Mouse (Mus musculus) cerebellum, postnatal 10 days (tissue): ENCODE data around the gene Dcaf8.

Experiments
- DNase-seq, 2 experiments: peaks; one replicate each; pipeline ENCODE4 v3.0.0; 2021; ENCODE audit warnings: mixed read lengths in 2 of 2

Dcaf8 gene

DNA sequence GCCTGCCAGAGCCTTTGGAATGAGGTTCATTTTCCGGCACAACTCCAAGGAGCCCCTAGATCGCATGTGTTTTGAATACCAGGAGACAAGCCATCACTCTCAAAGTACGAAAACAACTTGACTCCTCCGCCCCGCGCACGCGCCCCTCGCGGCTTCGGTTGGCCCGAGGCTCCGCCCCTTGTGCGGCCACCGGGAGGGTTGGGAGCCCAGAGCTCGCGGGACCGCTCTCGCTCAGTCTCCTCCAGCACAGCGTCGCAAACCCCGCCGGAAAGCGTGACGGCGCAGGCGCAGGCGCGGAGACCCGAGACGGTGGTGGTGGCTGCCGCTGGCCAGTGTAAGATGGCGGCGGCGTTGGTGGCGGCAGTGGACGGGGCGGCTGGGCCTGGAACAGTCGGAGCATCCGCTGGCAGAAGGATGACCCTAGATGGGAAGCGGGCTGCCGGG lies at the start of gene Dcaf8:
Gene Dcaf8 (plus strand): TSS at position 250 of the 444 bp plus-strand sequence.
- DNase-seq, result peak; percentile 97 to 98

- DNase-seq, result peak; percentile 65 to 73
These were observed 48.4 kb upstream of the Dcaf8 start for GRCm38 (mm10) chr1:172099325-172100033.

GRCm38 (mm10) chr1:172103619-172104018 lies 44.3 kb upstream of the Dcaf8 start:
- no peak for DNase-seq

DNA sequence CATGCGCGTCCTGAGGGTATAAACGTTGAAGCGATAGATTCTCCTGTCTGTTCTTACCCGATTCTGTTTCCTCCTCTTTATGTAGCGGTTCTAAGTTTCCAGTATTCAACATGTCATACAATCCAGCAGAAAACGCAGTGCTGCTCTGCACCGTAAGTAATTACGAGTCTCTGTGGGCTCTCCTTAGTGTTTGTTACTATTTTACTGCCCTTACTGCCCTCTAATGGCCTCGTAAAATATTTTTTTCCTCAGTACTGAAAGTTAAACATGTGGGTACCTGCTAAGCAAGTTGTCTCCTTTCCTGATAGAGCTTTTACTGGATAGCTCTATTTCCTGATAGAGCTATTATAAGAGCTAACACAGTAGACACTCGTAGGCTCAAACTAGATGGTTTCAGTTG lies 42.8 kb upstream of the Dcaf8 start:
- no peak for DNase-seq

DNA sequence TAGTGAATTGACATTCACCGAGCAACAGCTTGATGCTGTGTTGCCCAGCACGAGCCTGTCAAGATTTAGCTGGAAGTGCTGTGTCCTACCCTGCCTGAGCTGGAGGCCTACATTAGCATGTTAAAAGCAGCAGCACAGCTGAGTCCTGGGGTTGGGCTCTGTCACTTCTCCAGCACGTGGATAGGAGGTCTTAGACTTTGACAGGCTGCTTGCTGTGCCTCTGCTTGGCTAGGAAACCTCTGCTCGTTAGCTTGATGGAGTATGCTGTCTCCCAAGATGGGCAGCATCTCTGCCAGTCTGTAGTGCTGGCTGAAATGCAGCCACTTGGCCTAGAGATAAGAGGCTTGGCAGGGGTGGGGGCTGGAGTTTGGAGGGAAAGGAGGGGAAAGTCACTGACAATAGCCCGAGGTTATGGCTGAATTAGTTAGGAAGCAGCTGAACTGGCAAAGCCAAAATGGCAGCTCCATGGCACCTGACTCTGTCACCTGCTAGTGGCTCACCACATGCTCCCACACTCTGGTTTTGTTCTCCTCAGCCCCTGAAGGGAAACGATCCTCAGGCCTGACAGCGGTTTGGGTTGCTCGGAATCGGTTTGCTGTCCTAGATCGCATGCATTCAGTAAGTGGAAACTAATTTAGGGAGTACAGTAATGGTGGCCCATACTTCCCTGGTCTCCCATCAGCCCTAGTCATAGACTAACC lies 40.0 kb upstream of the Dcaf8 start:
- peak; percentile 56 to 70 for DNase-seq

- no peak for DNase-seq
These were observed 30.9 kb upstream of the Dcaf8 start for GRCm38 (mm10) chr1:172116948-172117347.

DNA sequence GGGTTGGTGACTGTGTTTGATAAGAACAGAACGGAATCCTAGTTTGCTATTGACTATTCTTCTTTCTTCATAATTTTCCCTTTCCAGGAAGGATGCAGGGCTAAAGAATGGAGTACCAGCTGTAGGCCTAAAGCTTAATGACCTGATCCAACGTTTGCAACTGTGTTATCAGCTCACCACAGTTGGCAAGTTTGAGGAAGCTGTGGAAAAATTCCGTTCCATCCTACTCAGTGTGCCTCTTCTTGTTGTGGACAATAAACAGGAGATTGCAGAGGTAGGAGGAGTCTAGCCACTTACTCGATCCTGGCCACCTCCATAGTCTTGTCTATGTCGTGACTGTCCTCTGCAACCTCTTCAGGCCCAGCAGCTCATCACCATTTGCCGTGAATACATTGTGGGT lies 28.8 kb upstream of the Dcaf8 start:
- no peak for DNase-seq

DNA sequence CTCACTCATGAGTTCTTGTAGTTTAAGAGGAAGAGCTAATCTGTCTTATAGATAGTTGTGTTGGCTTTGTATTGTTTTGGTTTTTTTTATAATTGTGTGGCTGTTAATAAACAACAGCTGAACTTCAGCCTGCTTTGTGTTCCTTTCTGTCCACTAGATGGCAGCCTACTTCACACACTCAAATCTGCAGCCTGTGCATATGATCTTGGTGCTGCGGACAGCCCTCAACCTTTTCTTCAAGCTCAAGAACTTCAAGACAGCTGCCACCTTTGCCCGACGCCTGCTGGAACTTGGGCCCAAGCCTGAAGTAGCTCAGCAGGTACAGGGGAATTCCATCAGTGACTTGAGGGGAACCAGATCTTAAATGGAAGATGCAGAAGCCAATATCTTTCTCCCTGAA lies 28.2 kb upstream of the Dcaf8 start:
- DNase-seq, result peak; percentile 50 to 69

DNA sequence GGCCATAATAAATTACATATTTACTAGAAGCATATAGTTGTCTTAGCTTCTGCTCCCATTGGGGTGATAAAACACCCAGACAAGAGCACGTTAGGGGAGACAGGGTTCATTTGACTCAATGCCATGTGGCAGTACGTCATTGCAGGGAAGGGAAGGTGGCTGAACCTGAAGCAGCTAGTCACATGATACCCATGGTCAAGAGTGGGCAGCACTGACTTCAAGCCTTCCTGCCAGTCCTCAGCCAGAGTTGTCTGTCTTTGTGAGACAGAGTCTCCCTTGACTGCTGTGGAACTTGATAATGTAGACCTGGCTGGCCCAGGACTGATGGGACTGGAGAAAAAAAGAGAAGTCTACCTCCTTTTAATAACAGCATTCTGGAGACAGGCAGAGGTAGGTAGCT lies 25.2 kb upstream of the Dcaf8 start:
- no peak for DNase-seq

DNA sequence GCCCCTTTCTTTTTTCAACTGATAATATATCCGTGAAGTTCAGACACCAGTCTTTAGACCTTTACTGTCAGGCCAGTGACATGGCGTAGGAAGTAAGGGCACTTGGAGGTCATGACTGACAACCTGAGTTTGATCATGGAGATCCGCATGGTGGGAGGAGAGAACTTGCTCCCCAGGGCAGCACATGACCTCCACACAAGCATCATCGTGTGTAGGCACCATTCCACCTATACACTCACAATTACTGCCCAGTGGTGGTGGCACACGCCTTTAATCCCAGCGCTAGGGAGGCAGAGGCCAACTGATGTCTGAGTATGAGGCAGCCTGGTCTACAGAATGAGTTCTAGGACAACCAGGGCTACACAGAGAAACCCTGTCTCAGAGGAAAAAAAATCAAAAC lies 23.3 kb upstream of the Dcaf8 start:
- DNase-seq, result no peak

GRCm38 (mm10) chr1:172126376-172127347 lies 21.2 kb upstream of the Dcaf8 start, which contains the start of gene Pex19:
Pex19 (plus strand) TSS chr1:172126755.
- peak; percentile 88 to 90 for DNase-seq

DNA sequence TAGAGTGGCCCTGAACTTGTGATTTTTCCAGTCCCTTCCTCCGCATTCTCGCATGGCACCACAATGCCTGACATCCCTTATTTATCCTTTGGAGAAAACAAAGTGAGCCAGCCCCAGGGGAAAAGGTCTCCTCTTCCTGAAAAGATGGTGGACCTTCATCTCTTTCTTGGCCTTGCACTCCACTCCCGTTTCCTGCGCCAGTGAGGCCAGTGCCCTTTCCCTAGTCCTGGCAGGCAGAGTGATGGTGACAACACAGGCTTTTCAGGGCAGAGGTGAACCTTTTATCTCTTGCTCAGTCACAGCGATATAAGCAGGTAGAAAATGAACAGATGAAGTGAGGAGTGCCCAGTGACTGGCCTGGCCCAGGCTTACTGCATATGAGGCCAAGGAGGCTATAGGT lies 20.4 kb upstream of the Dcaf8 start:
- peak; percentile 20 to 25 for DNase-seq

DNA sequence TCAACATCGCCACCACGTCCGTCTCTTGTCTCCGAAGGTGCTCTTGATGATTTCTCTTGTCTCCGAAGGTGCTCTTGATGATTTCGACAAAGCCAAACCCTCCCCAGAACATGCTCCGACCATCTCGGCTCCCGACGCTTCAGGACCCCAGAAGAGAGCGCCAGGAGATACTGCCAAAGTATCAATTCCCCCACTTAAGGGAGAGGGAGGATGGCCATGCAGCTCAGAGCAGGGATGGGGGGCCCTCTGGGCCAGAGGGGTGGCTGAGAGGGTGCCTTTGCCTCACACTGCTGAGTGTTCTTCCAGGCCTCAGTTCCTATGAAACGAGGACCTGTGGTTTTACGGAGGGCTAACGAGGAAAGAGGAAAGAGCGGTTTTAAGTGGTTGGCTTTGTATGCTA lies 19.3 kb upstream of the Dcaf8 start:
- no peak for DNase-seq

DNA sequence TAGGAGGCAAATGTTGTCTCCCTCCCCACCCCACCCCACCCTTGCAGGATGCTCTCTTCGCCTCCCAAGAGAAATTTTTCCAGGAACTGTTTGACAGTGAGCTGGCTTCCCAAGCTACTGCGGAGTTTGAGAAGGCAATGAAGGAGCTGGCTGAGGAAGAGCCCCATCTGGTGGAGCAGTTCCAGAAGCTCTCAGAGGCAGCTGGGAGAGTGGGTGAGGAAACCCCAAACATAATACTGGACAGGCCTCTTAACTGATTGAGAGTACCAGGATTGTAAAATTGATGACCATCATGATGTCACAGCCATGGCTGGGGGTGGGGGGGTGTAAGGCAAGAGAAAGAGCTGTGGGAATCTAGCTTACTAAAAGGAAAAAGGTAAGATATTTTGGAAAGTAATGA lies 18.8 kb upstream of the Dcaf8 start:
- DNase-seq, result peak; percentile 32 to 47

- no peak for DNase-seq
These were observed 18.1 kb upstream of the Dcaf8 start for GRCm38 (mm10) chr1:172129780-172130179.

- peak in 1 of 2 experiments; percentile 24 for DNase-seq
These were observed 15.6 kb upstream of the Dcaf8 start for GRCm38 (mm10) chr1:172132319-172132718.

DNA sequence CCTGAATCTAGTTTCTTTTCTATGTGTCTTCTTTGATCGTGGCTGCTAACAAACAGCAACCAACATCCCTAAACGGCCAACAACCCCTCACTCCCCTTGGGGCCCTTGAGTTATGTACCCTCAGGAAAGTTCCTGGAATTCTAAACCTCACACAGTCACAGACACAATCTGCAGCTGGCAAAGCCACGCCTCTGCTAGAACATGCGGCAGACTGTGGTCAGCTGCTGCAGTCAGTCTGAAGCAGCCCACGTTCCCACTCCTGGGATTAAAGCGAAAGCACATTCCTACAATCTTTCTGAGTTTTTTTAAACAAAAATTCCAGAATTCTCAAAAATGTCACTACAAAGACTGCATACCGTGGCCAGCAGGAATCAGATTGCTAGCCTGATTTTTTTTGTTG lies 14.3 kb upstream of the Dcaf8 start:
- no peak for DNase-seq

GRCm38 (mm10) chr1:172134072-172134471 lies 13.8 kb upstream of the Dcaf8 start:
- no peak for DNase-seq

- DNase-seq, result no peak
These were observed 7.7 kb upstream of the Dcaf8 start for GRCm38 (mm10) chr1:172140160-172140559.

- DNase-seq, result no peak
These were observed 7.1 kb upstream of the Dcaf8 start for GRCm38 (mm10) chr1:172140825-172141224.

DNA sequence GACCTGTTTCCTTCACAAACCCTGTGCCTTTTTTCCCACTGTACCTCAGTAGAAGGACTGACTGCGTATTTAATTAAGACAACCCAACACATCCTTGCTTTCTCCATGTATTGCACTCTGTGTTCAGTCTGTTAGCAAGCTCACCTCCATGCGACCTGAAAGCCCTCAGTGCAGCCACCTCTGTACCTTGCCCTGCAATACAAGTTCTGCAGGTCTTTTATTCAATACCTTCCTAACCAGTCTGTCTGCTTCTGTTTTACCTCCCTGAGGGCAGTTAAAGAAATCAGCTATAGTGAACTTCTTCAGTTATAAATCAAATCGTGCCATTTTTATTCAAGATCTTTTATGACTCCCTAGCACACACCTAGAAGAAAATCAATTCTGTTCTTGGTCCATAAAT lies 6.4 kb upstream of the Dcaf8 start:
- no peak for DNase-seq

DNA sequence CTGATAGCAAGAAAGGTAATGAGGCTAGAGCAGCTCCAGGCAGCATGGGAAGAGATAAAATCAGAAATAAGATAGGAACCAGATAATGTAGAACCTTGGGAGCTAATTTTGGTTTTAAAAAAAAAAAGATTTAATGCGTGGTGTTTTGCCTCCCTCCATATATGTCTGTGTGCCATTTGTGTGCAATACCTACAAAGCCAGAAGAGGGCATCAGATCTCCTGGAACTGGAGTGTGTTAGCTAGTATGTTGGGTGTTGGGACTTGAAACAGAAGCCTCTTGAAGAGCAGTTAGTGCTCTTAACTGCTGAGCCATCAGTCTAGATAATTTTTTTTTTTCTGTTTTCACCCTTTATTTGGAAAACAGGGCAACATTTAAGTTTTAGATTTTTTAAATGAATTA lies 4.3 kb upstream of the Dcaf8 start:
- peak; percentile 73 to 81 for DNase-seq
